Mouse (Mus musculus) layer of hippocampus, postnatal 14 days (tissue): ENCODE results near the gene Ccdc171. TPM values are rescaled to one million over a fixed set of nuclear protein-coding genes. Genes with fewer than 3 reads are reported as not detected.

Experiments used
- DNase-seq, 2 experiments: peaks; one replicate each; pipeline ENCODE4 v3.0.0; 2021 to 2022; ENCODE audit warnings: low spot score in 2 of 2, mixed read lengths in 1 of 2
- total RNA-seq, 2 experiments: library from RNA; stranded (reverse); gene quantifications; 2 replicates each; pipeline ENCODE4 v1.2.3; 2021

The Ccdc171 gene
- total RNA-seq, 2 experiments from 2014 or later: 3.2 to 3.3 TPM

GRCm38 (mm10) chr4:83791811-83792210, 266.5 kb downstream of the Ccdc171 start:
- DNase-seq: no peak

GRCm38 (mm10) chr4:83794315-83794922, 269.1 kb downstream of the Ccdc171 start:
- peak; percentile 41 to 71 for DNase-seq

GRCm38 (mm10) chr4:83794930-83795459, 269.6 kb downstream of the Ccdc171 start:
- no peak for DNase-seq

GRCm38 (mm10) chr4:83797976-83798375, 272.6 kb downstream of the Ccdc171 start:
- no peak for DNase-seq

GRCm38 (mm10) chr4:83798674-83799430, 273.5 kb downstream of the Ccdc171 start:
- DNase-seq: no peak

GRCm38 (mm10) chr4:83800402-83800801, 275.1 kb downstream of the Ccdc171 start:
- DNase-seq: no peak

GRCm38 (mm10) chr4:83816925-83817324, 291.6 kb downstream of the Ccdc171 start:
- DNase-seq: no peak

- no peak for DNase-seq
Measured at GRCm38 (mm10) chr4:83829718-83830459, 304.5 kb downstream of the Ccdc171 start.

GRCm38 (mm10) chr4:83830891-83831880, 305.8 kb downstream of the Ccdc171 start:
- DNase-seq: peak in 1 of 2 experiments; percentile 26

GRCm38 (mm10) chr4:83839077-83839476, 313.7 kb downstream of the Ccdc171 start:
- no peak for DNase-seq

GRCm38 (mm10) chr4:83846304-83846703, 321.0 kb downstream of the Ccdc171 start:
- DNase-seq: no peak

- DNase-seq: no peak
Measured at GRCm38 (mm10) chr4:83853885-83854284, 328.5 kb downstream of the Ccdc171 start.

- DNase-seq: peak in 1 of 2 experiments; percentile 46
Measured at GRCm38 (mm10) chr4:83861706-83862105, 336.4 kb downstream of the Ccdc171 start.

GRCm38 (mm10) chr4:83862295-83862694, 336.9 kb downstream of the Ccdc171 start:
- DNase-seq: no peak

GRCm38 (mm10) chr4:83876600-83876999, 351.3 kb downstream of the Ccdc171 start:
- DNase-seq: no peak

- DNase-seq: peak; percentile 8 to 11
Measured at GRCm38 (mm10) chr4:83878236-83878635, 352.9 kb downstream of the Ccdc171 start.

- DNase-seq: no peak
Measured at GRCm38 (mm10) chr4:83888459-83889054, 363.2 kb downstream of the Ccdc171 start.

GRCm38 (mm10) chr4:83902081-83902645, 376.8 kb downstream of the Ccdc171 start:
- DNase-seq: no peak
